Mouse (Mus musculus) midbrain, embryonic 16.5 days (tissue): ENCODE results near the gene Tmf1. TPM values are rescaled to one million over a fixed set of nuclear protein-coding genes. Genes with fewer than 3 reads are reported as not detected.

Experiments
- ATAC-seq: fragments of 200-750 bp; cut with Nextera tagmentation; 2 replicates; pipeline ENCODE4 v1.8.0; 2017; ENCODE audit warnings: moderate TSS enrichment
- H3K27ac ChIP-seq: fragments of 300-500 bp; sonication (generic); 2 replicates; pipeline ENCODE4 v1.5.1; 2014; ENCODE audit warnings: mild to moderate bottlenecking, low read length, mixed read lengths
- H3K27me3 ChIP-seq: fragments of 300-500 bp; sonication (generic); 2 replicates; pipeline ENCODE4 v1.6.1; 2014; ENCODE audit warnings: low read depth, low read length, mixed read lengths; ENCODE audit not compliant: control insufficient read depth, insufficient read depth
- H3K36me3 ChIP-seq: fragments of 300-500 bp; sonication (generic); 2 replicates; pipeline ENCODE4 v1.6.1; 2014; ENCODE audit warnings: mild to moderate bottlenecking, low read length, moderate library complexity, mixed read lengths; ENCODE audit not compliant: control insufficient read depth, insufficient read depth
- H3K4me1 ChIP-seq: fragments of 300-500 bp; sonication (generic); 2 replicates; pipeline ENCODE4 v1.6.1; 2014; ENCODE audit warnings: mild to moderate bottlenecking, low read length, mixed read lengths; ENCODE audit not compliant: control insufficient read depth, insufficient read depth
- H3K4me2 ChIP-seq: fragments of 300-500 bp; sonication (generic); 2 replicates; pipeline ENCODE4 v1.6.1; 2014; ENCODE audit warnings: mild to moderate bottlenecking, low read length, mixed read lengths
- H3K4me3 ChIP-seq: fragments of 300-500 bp; sonication (generic); 2 replicates; pipeline ENCODE4 v1.5.1; 2014; ENCODE audit warnings: low read depth, mild to moderate bottlenecking, low read length, moderate library complexity, mixed read lengths
- H3K9ac ChIP-seq: fragments of 300-500 bp; sonication (generic); 2 replicates; pipeline ENCODE4 v1.6.1; 2014; ENCODE audit warnings: low read depth, low read length, mixed read lengths
- H3K9me3 ChIP-seq: fragments of 300-500 bp; sonication (generic); replicated peaks from 2 replicates; pipeline ENCODE4 v1.6.1; 2014; ENCODE audit warnings: mild to moderate bottlenecking, low read length, mixed read lengths; ENCODE audit not compliant: control insufficient read depth, poor library complexity, severe bottlenecking
- WGBS: fragments of 180-500 bp; shearing (Covaris S2); extraction: QIAGEN DNeasy Blood & Tissue Kit; methylation state at CpG from one replicate; pipeline ENCODE4 v1.1.7; 2014; 5-methylcytosine and 5-hydroxymethylcytosine counted together
- polyA plus RNA-seq: library from polyadenylated mRNA; unstranded; fragments of >200 nt; fragmentation: Nextera tagmentation; extraction: Ambion mirVana; gene quantifications from 2 replicates; pipeline ENCODE4 v1.2.1, GENCODE M21; 2015

Tmf1 gene
- polyA plus RNA-seq, 1 experiment from 2014 or later, result 35.6 TPM

DNA sequence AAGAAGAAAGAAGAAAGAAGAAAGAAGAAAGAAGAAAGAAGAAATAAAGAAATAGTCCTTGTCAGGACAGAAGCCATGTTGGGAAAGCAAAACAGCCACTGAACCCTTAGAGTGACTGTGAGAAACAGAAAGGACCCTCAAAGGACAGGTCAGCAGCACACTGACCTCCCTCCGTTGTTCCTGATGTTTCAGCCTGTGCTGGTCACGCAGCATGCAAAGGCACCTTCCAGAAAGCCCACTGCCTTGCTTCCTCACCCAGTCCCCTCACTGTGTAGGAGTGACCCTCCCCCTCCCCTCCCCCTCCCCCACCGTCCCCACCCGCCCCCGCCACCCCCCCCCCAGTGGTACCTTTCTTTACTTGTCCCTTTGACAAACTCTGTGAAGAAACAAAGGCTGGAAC lies 41.8 kb upstream of the Tmf1 start:
- H3K4me2 ChIP-seq, result no peak overlapping the region
- WGBS, result 57% methylated on average over 2 of the region's 5 CpGs
- H3K9me3 ChIP-seq, result no peaks in the 10 kb centered on the region
- H3K27ac ChIP-seq, result no peak overlapping the region
- no peak for ATAC-seq
- H3K27me3 ChIP-seq, result no peaks in the 10 kb centered on the region
- no peaks in the 10 kb centered on the region for H3K36me3 ChIP-seq
- no peak overlapping the region for H3K9ac ChIP-seq
- H3K4me1 ChIP-seq, result peaks cover 2% of the 10 kb centered on the region; the same call in 1 of the 2 replicates
- H3K4me3 ChIP-seq, result no peak overlapping the region

DNA sequence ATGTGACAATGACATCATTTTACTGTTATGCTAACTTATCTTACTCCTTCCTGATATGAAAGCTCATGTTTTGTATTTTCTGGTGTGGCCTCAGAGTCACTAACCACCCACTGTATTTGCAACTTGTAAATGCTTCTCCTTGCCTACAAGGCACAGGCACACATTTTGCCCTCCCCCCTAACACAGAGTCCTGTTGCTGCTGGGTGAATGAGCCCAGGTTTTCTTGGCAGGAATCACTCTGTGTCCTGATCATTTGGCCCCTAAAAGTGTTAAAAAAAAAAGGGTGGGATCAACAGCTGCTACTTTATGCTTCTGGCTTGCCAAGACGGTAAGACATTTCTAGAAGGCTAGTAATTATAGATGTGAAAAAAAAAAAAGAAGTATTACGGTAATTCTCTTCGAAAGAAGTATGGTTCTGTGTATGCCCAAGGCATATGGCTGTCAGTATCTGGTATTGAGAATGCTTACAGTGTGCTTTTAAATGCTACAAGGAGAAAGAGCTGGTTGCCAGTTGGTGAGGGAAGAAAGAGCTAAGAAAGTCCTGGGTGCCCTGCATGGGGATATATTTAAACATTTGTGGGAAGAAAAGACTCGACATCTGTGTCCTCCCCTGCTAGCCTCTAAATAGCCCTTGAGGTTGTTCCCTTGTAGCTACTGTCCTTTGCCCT lies 37.4 kb upstream of the Tmf1 start:
- no peaks in the 10 kb centered on the region for H3K27me3 ChIP-seq
- H3K36me3 ChIP-seq, result no peaks in the 10 kb centered on the region
- no peaks in the 10 kb centered on the region for H3K9me3 ChIP-seq
- H3K4me3 ChIP-seq, result no peak overlapping the region
- H3K27ac ChIP-seq, result no peak overlapping the region
- ATAC-seq, result no peak
- H3K4me2 ChIP-seq, result no peak overlapping the region
- peaks cover 18% of the 10 kb centered on the region for H3K4me1 ChIP-seq
- 80% methylated on average over 4 of the region's 4 CpGs for WGBS
- H3K9ac ChIP-seq, result no peak overlapping the region

DNA sequence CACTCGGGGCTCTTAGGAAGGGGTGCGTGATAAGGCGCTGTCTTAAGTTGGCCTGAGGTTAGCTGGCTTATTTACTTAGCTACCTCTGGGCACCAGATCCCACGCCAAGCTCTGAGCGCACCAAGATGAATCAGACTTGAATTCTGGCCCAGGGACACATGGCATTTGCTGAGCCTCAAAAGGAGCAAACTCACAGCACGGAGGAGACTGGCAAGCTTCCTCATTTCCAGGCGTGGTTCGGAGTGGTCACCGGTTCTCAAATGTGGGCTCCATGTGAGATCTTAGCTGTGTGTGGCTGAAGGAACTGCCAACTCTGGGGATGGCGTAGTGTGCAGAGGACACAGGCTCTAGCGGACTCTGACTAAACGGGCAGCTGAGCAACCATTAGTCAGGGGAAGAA lies 33.1 kb upstream of the Tmf1 start:
- Histone ChIP-seq H3K36me3 (no peaks in the 10 kb centered on the region), H3K4me1 (peaks cover 18% of the 10 kb centered on the region), H3K27me3 (no peaks in the 10 kb centered on the region), H3K4me2 (peak overlapping the region; percentile 65), H3K9me3 (no peaks in the 10 kb centered on the region), H3K9ac (peak overlapping the region; percentile 32; the same call in 1 of the 2 replicates), H3K27ac (no peak overlapping the region), H3K4me3 (peak overlapping the region; percentile 68)
- ATAC-seq, result no peak
- 71% methylated on average over 12 of the region's 12 CpGs for WGBS

DNA sequence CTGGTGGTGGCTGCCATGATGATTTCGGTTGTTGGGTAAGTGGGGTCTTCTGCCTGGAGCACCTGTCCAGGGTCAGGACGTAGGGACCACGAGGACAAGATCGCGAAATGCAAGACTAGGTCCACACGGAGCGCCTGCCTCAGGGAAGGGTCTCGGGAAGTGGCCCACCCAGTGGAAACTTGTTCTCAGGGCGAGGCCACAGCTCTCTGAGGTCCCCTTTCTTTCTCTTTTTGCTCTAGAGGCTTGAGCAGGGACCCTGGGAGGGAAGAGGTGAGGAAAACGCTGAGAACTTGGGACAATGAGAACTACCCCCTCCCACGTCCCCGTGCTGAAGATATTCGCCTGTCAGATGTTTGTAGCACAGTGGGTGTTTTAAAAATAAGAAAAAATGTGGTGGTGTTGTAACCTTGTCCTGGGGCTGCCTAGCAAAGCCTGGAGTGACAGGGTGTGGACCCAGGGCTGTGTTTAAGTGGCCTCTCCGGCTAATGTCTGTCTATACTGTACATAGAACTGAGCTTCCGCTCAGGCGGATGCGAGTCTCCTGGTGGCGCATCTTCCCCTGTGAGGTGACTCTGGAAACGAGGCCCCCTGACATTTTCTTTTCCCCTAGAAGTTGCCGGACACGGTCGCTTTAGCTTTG lies 32.2 kb upstream of the Tmf1 start:
- no peaks in the 10 kb centered on the region for H3K9me3 ChIP-seq
- peak overlapping the region; percentile 82 for H3K9ac ChIP-seq
- no peaks in the 10 kb centered on the region for H3K36me3 ChIP-seq
- ATAC-seq, result peak; percentile 55
- peak overlapping the region; percentile 53 for H3K27ac ChIP-seq
- H3K4me2 ChIP-seq, result peak overlapping the region; percentile 65
- H3K4me3 ChIP-seq, result peak overlapping the region; percentile 68
- WGBS, result 1% methylated on average over 22 of the region's 22 CpGs
- no peaks in the 10 kb centered on the region for H3K27me3 ChIP-seq
- H3K4me1 ChIP-seq, result peaks cover 18% of the 10 kb centered on the region

DNA sequence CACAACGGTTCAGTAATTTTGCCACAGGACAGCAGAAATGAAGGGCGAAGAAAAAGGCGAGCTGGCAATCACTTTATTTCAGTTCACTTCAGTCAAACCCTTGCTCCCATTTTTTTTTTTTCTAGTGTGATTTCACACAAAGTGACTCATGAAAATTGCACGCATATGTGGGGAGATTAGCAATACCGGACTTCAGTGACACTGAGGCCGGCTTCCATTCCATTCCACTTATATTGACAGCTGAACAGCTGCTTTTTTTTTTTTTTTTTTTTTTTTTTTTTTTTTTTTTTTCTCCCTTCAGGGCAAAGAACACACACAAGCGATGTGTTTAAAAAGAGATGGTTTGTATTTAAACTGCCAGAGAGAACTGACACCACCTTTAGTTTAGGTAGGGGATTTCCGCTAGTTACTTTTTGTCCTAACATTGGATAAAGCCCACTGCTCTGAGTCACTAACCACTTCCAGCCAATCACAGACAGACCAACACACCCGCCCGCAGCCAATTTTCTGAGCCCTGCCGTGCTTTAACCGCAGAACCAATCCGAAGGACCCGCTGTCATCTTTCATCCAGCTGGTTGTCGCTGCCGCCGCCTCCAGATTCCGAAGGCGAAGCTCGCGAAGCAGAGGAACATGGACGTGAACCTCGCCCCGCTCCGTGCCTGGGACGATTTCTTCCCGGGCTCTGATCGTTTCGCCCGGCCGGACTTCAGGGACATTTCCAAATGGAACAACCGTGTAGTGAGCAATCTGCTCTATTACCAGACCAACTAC lies 31.5 kb upstream of the Tmf1 start, which contains the start of gene Arl6ip5:
Gene Arl6ip5, plus strand, starts transcription at position 499 of the 771 bp plus-strand sequence.
- ATAC-seq, result peak; percentile 85

DNA sequence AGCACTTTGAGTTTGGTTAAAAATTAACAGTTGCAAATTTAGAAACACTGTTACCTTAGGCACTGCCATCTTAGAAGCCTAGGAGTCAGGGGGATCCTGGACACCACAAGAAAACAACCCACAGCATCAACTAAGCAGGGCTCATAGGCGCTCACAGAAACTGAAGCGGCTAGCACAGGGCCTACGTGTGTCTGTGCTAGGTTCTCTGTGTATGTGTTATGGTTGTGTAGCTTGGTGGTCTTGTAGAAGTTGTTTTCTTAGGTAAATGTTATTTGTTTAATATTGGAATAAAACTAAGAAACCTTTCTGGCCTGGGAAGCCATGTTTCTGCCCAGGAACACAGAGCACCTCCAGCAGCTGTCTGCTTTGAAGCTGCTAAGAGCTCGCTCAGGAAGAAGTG lies 30.8 kb upstream of the Tmf1 start:
- Histone ChIP-seq H3K9me3 (no peaks in the 10 kb centered on the region), H3K4me2 (no peak overlapping the region), H3K9ac (no peak overlapping the region), H3K4me1 (peaks cover 18% of the 10 kb centered on the region), H3K27ac (no peak overlapping the region), H3K4me3 (no peak overlapping the region), H3K27me3 (no peaks in the 10 kb centered on the region), H3K36me3 (no peaks in the 10 kb centered on the region)
- 85% methylated on average over 4 of the region's 4 CpGs for WGBS
- no peak for ATAC-seq

More for the DNA sequence above, 31.5 kb upstream of the Tmf1 start, which contains the start of gene Arl6ip5:
- 8% methylated on average over 32 of the region's 32 CpGs for WGBS
- Histone ChIP-seq H3K9ac (peak within 1 kb of the TSS; percentile 82), H3K36me3 (no peaks in the 10 kb centered on the region), H3K4me2 (peak within 1 kb of the TSS; percentile 65), H3K4me1 (peaks cover 18% of the 10 kb centered on the region), H3K4me3 (peak within 1 kb of the TSS; percentile 68), H3K27ac (peak within 1 kb of the TSS; percentile 53), H3K27me3 (no peaks in the 10 kb centered on the region), H3K9me3 (no peaks in the 10 kb centered on the region)

DNA sequence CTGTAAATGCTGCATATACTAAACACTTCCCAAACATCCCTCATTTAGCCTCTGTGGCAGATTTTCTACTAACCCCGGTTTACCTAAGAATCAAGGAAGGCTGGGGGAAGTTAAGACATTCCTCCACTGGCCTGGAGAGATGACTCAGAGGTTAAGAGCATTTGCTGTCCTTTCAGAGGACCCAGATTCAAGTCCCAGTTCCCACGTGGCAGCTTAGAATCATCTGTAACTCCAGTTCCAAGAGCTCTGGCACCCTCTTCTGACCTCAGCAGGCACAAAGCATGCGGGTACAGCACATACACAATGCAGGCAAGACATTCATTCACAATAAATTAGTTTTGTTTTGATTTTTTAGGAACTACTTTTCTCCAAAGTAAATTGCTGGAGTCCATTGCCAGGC lies 30.3 kb upstream of the Tmf1 start:
- ATAC-seq, result no peak
- Histone ChIP-seq H3K4me3 (no peak overlapping the region), H3K9ac (no peak overlapping the region), H3K4me2 (no peak overlapping the region), H3K27ac (no peak overlapping the region), H3K4me1 (peaks cover 23% of the 10 kb centered on the region), H3K9me3 (no peaks in the 10 kb centered on the region), H3K36me3 (no peaks in the 10 kb centered on the region), H3K27me3 (no peaks in the 10 kb centered on the region)
- 43% methylated on average over 3 of the region's 3 CpGs for WGBS

DNA sequence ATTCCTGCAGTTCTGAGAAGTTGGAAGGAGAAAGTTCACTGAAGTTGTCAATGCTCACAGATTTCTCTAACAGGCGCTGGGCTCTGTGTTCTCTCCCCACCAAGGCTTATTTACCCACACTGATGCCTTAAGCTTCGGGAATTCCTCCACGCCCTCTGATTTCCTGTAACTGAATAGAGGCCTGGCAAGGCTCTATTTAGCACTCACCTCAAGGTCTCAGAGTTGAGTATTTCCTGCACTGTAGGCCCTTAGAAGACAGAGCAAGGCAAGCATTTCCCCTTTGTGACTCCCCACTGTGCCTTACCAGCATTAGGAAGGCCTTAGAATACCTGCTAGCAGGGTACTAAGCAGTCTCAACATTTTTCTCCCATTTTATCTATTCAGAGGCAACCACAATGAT lies 29.5 kb upstream of the Tmf1 start:
- Histone ChIP-seq H3K4me2 (no peak overlapping the region), H3K36me3 (no peaks in the 10 kb centered on the region), H3K4me3 (no peak overlapping the region), H3K4me1 (peaks cover 21% of the 10 kb centered on the region), H3K9ac (no peak overlapping the region), H3K9me3 (no peaks in the 10 kb centered on the region), H3K27me3 (no peaks in the 10 kb centered on the region), H3K27ac (no peak overlapping the region)
- no peak for ATAC-seq
- 31% methylated on average over 3 of the region's 3 CpGs for WGBS

DNA sequence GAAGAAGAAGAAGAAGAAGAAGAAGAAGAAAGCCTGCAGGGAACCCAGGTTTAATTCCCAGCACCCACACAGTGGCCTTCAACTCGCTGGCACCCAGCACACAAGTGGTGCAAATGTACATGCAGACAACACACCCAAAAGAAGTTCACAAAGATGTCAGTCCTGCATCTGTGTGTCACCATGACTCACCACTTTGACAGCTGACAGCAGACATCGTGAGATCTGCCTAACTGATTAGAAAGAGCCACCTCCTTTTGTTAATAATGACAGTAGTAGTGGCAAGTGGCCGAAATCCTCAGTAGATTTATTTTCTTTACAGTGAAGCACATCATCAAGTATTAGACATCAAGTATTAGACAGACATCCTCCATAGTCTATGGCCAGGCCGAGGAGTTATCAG lies 28.2 kb upstream of the Tmf1 start:
- Histone ChIP-seq H3K4me1 (peaks cover 14% of the 10 kb centered on the region), H3K27me3 (no peaks in the 10 kb centered on the region), H3K27ac (no peak overlapping the region), H3K9ac (no peak overlapping the region), H3K9me3 (no peaks in the 10 kb centered on the region), H3K36me3 (no peaks in the 10 kb centered on the region), H3K4me2 (no peak overlapping the region), H3K4me3 (no peak overlapping the region)
- 84% methylated on average over 4 of the region's 4 CpGs for WGBS
- no peak for ATAC-seq
